Mouse (Mus musculus) MEL-GATA-1-ER (cell line): ENCODE measurements around the gene Mef2b.

Experiments used
- DNase-seq: peaks from one replicate; pipeline ENCODE4 v3.0.0-alpha.2; 2012; ENCODE audit warnings: low read depth; ENCODE audit errors: extremely low read depth

Gene Mef2b

GRCm38 (mm10) chr8:70139026-70139857 lies at the start of gene Mef2b, which contains the start of the genes Rfxank and Borcs8:
Gene Mef2b (plus strand): TSS chr8:70139711.
Gene Rfxank (minus strand): TSS chr8:70139154.
Gene Borcs8 (plus strand): TSS chr8:70139499.
- DNase-seq, result peak; percentile 97

GRCm38 (mm10) chr8:70092786-70093185 lies 46.7 kb upstream of the Mef2b start:
- no peak for DNase-seq

GRCm38 (mm10) chr8:70099276-70099675 lies 40.2 kb upstream of the Mef2b start:
- DNase-seq, result no peak

- DNase-seq, result no peak
Observed at GRCm38 (mm10) chr8:70100241-70100640, 39.3 kb upstream of the Mef2b start.

- no peak for DNase-seq
Observed at GRCm38 (mm10) chr8:70104506-70104905, 35.0 kb upstream of the Mef2b start.

GRCm38 (mm10) chr8:70104922-70105321 lies 34.6 kb upstream of the Mef2b start:
- DNase-seq, result no peak

GRCm38 (mm10) chr8:70110451-70110850 lies 29.1 kb upstream of the Mef2b start:
- no peak for DNase-seq

GRCm38 (mm10) chr8:70111192-70111795 lies 28.2 kb upstream of the Mef2b start:
- no peak for DNase-seq

- no peak for DNase-seq
Observed at GRCm38 (mm10) chr8:70112401-70113016, 27.0 kb upstream of the Mef2b start.

- DNase-seq, result no peak
Observed at GRCm38 (mm10) chr8:70114488-70114887, 25.0 kb upstream of the Mef2b start.

GRCm38 (mm10) chr8:70114892-70115291 lies 24.6 kb upstream of the Mef2b start:
- no peak for DNase-seq

GRCm38 (mm10) chr8:70117611-70118010 lies 21.9 kb upstream of the Mef2b start:
- DNase-seq, result peak; percentile 41

- DNase-seq, result no peak
Observed at GRCm38 (mm10) chr8:70118726-70119700, 20.5 kb upstream of the Mef2b start.

GRCm38 (mm10) chr8:70120667-70121066 lies 18.8 kb upstream of the Mef2b start, which contains the start of gene Ncan:
Gene Ncan (minus strand): TSS chr8:70120873.
- no peak for DNase-seq

GRCm38 (mm10) chr8:70122863-70123262 lies 16.6 kb upstream of the Mef2b start:
- DNase-seq, result no peak

GRCm38 (mm10) chr8:70124992-70125391 lies 14.5 kb upstream of the Mef2b start:
- no peak for DNase-seq

GRCm38 (mm10) chr8:70128435-70128834 lies 11.1 kb upstream of the Mef2b start:
- DNase-seq, result no peak

GRCm38 (mm10) chr8:70129309-70129952 lies 10.1 kb upstream of the Mef2b start:
- no peak for DNase-seq

GRCm38 (mm10) chr8:70130066-70130465 lies 9.4 kb upstream of the Mef2b start:
- DNase-seq, result no peak

- peak; percentile 76 for DNase-seq
Observed at GRCm38 (mm10) chr8:70131166-70131883, 8.2 kb upstream of the Mef2b start, which contains the start of gene Nr2c2ap. Gene Nr2c2ap (plus strand): TSS chr8:70131333.
